Comparison of ENCODE assay signal across 7 mouse cellular contexts in the genomic region with DNA sequence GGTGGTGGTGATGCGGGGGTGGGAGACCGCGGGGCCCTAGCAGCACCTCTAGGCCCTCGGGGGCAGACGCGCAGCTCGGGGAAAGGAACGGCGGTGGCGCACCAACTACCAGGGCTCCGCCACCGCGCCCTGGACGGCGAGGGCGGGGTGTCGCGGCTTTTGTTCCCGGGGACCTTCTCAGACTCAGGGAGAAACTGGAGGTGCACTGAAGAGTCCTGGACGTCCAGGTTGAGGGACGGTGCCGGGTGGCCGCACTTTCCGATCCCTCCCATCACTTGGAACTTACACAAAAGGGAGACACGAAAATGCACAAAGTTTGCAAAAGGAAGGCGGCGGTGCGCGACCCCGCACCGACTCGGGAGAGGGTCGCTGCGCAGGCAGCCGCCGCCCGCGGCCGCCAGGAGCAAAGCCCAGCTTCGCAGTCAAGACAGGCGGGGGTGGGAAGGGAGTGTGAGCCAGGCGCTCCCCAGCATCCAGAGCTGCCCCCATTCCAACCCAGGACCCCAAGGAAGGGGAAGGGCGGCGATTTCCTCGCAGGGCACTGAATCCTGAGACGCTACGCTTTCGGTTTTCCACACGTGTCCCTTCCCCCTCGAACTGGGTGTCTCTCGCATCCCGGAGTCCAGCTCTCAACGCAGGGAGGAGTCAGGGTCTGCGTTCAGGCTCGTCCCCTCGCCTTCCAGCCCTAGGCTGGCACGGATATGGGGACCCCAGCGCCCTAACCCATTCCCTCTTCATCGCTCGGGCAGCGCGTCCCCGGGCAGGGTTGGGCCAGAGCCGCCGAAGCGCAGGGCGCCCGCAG. TPM values are rescaled to one million over a fixed set of nuclear protein-coding genes. Genes with fewer than 3 reads are reported as not detected.
A peak's percentile ranks its signal among the peaks of the same experiment; 100 is the strongest.
DNase-seq lines count a peak whose midpoint lies in the region; ATAC-seq lines count a peak whose summit lies in the region.

No protein-coding gene starts in this region.

- ATAC-seq in common myeloid progenitor, adult 5-6 weeks (replicated peaks; ENCODE audit: low read depth, poor library complexity, severe bottlenecking): peak; percentile 49
- 0 out of 2 replicates have a peak, but pooled peaks have one; percentile 15 for ATAC-seq in megakaryocyte-erythroid progenitor cell, adult 5-6 weeks (replicated peaks; ENCODE audit: low FRiP score, low TSS enrichment, poor library complexity, severe bottlenecking)

- intact Hi-C loops in left cerebral cortex, postnatal 4 days (cut with DNase I): loop anchor here (2.0 to 5.0 kb wide), 2 partner anchors 82 to 505 kb away; no protein-coding TSS in a partner anchor

- peak; percentile 60 to 73 for DNase-seq in adrenal gland, adult 18-20 months (ENCODE audit: low spot score in 2 of 2)
- DNase-seq in gastrocnemius, postnatal 25 days: peak; percentile 49
- DNase-seq in induced T-regulatory cell, adult 2 months (ENCODE audit: low read depth): peak; percentile 4
- peak; percentile 48 for DNase-seq in left cerebral cortex, postnatal 4 days
- peak; percentile 67 for DNase-seq in right cerebral cortex, postnatal 25 days

RNA-seq across cellular contexts. Expression of a gene that starts 0.8 kb away (rescaled TPM):
- total RNA-seq in adrenal gland, adult 18-20 months (2021): 100 to 1,000 TPM; 320 to 335 TPM
- total RNA-seq in common myeloid progenitor, adult 5-6 weeks (2017): 15.4 and 16.1 TPM in 2 replicates
- 10 to 100 TPM; 80.3 to 84.8 TPM for total RNA-seq in gastrocnemius, postnatal 25 days (2021)
- 100 to 1,000 TPM; 652 to 726 TPM for total RNA-seq in left cerebral cortex, postnatal 4 days (2021)
- 0.83 and 2.8 TPM in 2 replicates for total RNA-seq in megakaryocyte-erythroid progenitor cell, adult 5-6 weeks (2014; fragmentation: Nextera tagmentation)
- total RNA-seq in megakaryocyte-erythroid progenitor cell, adult 5-6 weeks (2017): 2.8 and 3.0 TPM in 2 replicates

Comparison
In these comparisons a context has a peak if more than half of its experiments do, and no peak if none do; other contexts are left out.
1. Peak in every context shown above with its lines: DNase-seq and ATAC-seq.
2. DNase-seq: peak in every context shown above with its lines; median percentile 67 in right cerebral cortex, postnatal 25 days; 66 in adrenal gland, adult 18-20 months; 49 in gastrocnemius, postnatal 25 days; 48 in left cerebral cortex, postnatal 4 days; 4 in induced T-regulatory cell, adult 2 months.